Mouse (Mus musculus): ENCODE data around the gene Pif1. TPM values are rescaled to one million over a fixed set of nuclear protein-coding genes. Genes with fewer than 3 reads are reported as not detected.

Gene Pif1
- polyA plus RNA-seq, 1 experiment, result 3.9 TPM

GRCm38 (mm10) chr9:65641446-65642052 lies 54.6 kb downstream of the Pif1 start:
- Histone ChIP-seq H3K36me3 (replicated peaks; ENCODE audit: low read length) (peaks cover 75% of the 10 kb centered on the region), H3K27me3 (replicated peaks) (no peaks in the 10 kb centered on the region), H3K4me3 (replicated peaks) (no peak overlapping the region), H3K4me1 (peaks cover 98% of the 10 kb centered on the region), H3K9me3 (no peaks in the 10 kb centered on the region)
- no peak for TF ChIP-seq GATA1 (IDR thresholded peaks at IDR 0.05; ENCODE audit: borderline replicate concordance, low read length)
- no peak for TF ChIP-seq FLI1 (IDR thresholded peaks at IDR 0.05; ENCODE audit: low read length)

- TF ChIP-seq FLI1 (IDR thresholded peaks at IDR 0.05; ENCODE audit: low read length) (no peak), GATA1 (IDR thresholded peaks at IDR 0.05; ENCODE audit: borderline replicate concordance, low read length) (no peak)
- Histone ChIP-seq H3K4me1 (peaks cover 98% of the 10 kb centered on the region), H3K9me3 (no peaks in the 10 kb centered on the region), H3K27me3 (replicated peaks) (no peaks in the 10 kb centered on the region), H3K4me3 (replicated peaks) (no peak overlapping the region), H3K36me3 (replicated peaks; ENCODE audit: low read length) (peaks cover 81% of the 10 kb centered on the region)
Measured at GRCm38 (mm10) chr9:65642546-65642945, 55.6 kb downstream of the Pif1 start.

GRCm38 (mm10) chr9:65644960-65645359 lies 58.0 kb downstream of the Pif1 start:
- Histone ChIP-seq H3K36me3 (replicated peaks; ENCODE audit: low read length) (peaks cover 83% of the 10 kb centered on the region), H3K9me3 (no peaks in the 10 kb centered on the region), H3K4me3 (replicated peaks) (peak overlapping the region; percentile 86), H3K27me3 (replicated peaks) (no peaks in the 10 kb centered on the region), H3K4me1 (peaks cover 98% of the 10 kb centered on the region)
- TF ChIP-seq GATA1 (IDR thresholded peaks at IDR 0.05; ENCODE audit: borderline replicate concordance, low read length), result no peak

Other genes starting within 250 kb of the Pif1 start
- 7.3 and 14.5 TPM in 2 replicates for gene Pdcd7, start 241.1 kb upstream of the Pif1 start, polyA plus RNA-seq (2012; ENCODE audit: insufficient read depth, low replicate concordance)
- gene Ubap1l, start 226.1 kb upstream of the Pif1 start, polyA plus RNA-seq (2012; ENCODE audit: insufficient read depth, low replicate concordance), result 0.28 and 4.7 TPM in 2 replicates
- gene Kbtbd13, start 195.5 kb upstream of the Pif1 start, polyA plus RNA-seq (2012; ENCODE audit: insufficient read depth, low replicate concordance), result not detected in 2 replicates
- gene Rasl12, start 188.7 kb upstream of the Pif1 start, polyA plus RNA-seq (2012; ENCODE audit: insufficient read depth, low replicate concordance), result not detected in 2 replicates
- not detected in 2 replicates for gene Slc51b, start 164.2 kb upstream of the Pif1 start, polyA plus RNA-seq (2012; ENCODE audit: insufficient read depth, low replicate concordance)
- gene Mtfmt, start 151.4 kb upstream of the Pif1 start, polyA plus RNA-seq (2012; ENCODE audit: insufficient read depth, low replicate concordance), result 4.8 and 6.3 TPM in 2 replicates
- gene Spg21, start 126.2 kb upstream of the Pif1 start, polyA plus RNA-seq (2012; ENCODE audit: insufficient read depth, low replicate concordance), result 9.2 and 10.3 TPM in 2 replicates
- 2.0 TPM in 1 of 2 replicates, not detected in the other for gene Ankdd1a, start 67.0 kb upstream of the Pif1 start, polyA plus RNA-seq (2012; ENCODE audit: insufficient read depth, low replicate concordance)
- gene Plekho2, start 7.1 kb upstream of the Pif1 start, polyA plus RNA-seq (2012; ENCODE audit: insufficient read depth, low replicate concordance), result 198 and 329 TPM in 2 replicates
- gene Rbpms2, start 42.5 kb downstream of the Pif1 start, polyA plus RNA-seq (2012; ENCODE audit: insufficient read depth, low replicate concordance), result 500 and 536 TPM in 2 replicates
- 27.7 and 31.8 TPM in 2 replicates for gene Oaz2, start 80.8 kb downstream of the Pif1 start, polyA plus RNA-seq (2012; ENCODE audit: insufficient read depth, low replicate concordance)
- gene Zfp609, start 240.4 kb downstream of the Pif1 start, polyA plus RNA-seq (2012; ENCODE audit: insufficient read depth, low replicate concordance), result 1.2 and 15.5 TPM in 2 replicates

Data from megakaryocyte, embryonic 14.5 days (primary cell).